Mouse (Mus musculus): ENCODE data around the gene Zpld1.

Zpld1 gene

GRCm38 (mm10) chr16:55297886-55298285 is at the start of gene Zpld1:
Gene Zpld1, minus strand, starts transcription at chr16:55297986.
- no peak for DNase-seq (ENCODE audit: extremely low read depth, low read depth)

- no peak for DNase-seq (ENCODE audit: extremely low read depth, low read depth)
These were observed 47.9 kb upstream of the Zpld1 start for GRCm38 (mm10) chr16:55345644-55346043.

- no peak for DNase-seq (ENCODE audit: extremely low read depth, low read depth)
These were observed 24.0 kb upstream of the Zpld1 start for GRCm38 (mm10) chr16:55321542-55322514.

- DNase-seq (ENCODE audit: extremely low read depth, low read depth) = no peak
These were observed 19.2 kb upstream of the Zpld1 start for GRCm38 (mm10) chr16:55316996-55317395.

GRCm38 (mm10) chr16:55312106-55312505 is 14.3 kb upstream of the Zpld1 start:
- no peak for DNase-seq (ENCODE audit: extremely low read depth, low read depth)

GRCm38 (mm10) chr16:55282696-55283095 is 15.1 kb downstream of the Zpld1 start:
- no peak for DNase-seq (ENCODE audit: extremely low read depth, low read depth)

- DNase-seq (ENCODE audit: extremely low read depth, low read depth) = no peak
These were observed 20.3 kb downstream of the Zpld1 start for GRCm38 (mm10) chr16:55277447-55277846.

GRCm38 (mm10) chr16:55265281-55265680 is 32.5 kb downstream of the Zpld1 start:
- DNase-seq (ENCODE audit: extremely low read depth, low read depth) = no peak

- DNase-seq (ENCODE audit: extremely low read depth, low read depth) = no peak
These were observed 36.8 kb downstream of the Zpld1 start for GRCm38 (mm10) chr16:55260862-55261574.

GRCm38 (mm10) chr16:55259719-55260118 is 38.1 kb downstream of the Zpld1 start:
- DNase-seq (ENCODE audit: extremely low read depth, low read depth) = no peak

GRCm38 (mm10) chr16:55240996-55241395 is 56.8 kb downstream of the Zpld1 start:
- DNase-seq (ENCODE audit: extremely low read depth, low read depth) = no peak

GRCm38 (mm10) chr16:55228995-55229622 is 68.7 kb downstream of the Zpld1 start:
- no peak for DNase-seq (ENCODE audit: extremely low read depth, low read depth)

GRCm38 (mm10) chr16:55203945-55204344 is 93.8 kb downstream of the Zpld1 start:
- no peak for DNase-seq (ENCODE audit: extremely low read depth, low read depth)

GRCm38 (mm10) chr16:55190397-55190796 is 107.4 kb downstream of the Zpld1 start:
- no peak for DNase-seq (ENCODE audit: extremely low read depth, low read depth)

- no peak for DNase-seq (ENCODE audit: extremely low read depth, low read depth)
These were observed 112.4 kb downstream of the Zpld1 start for GRCm38 (mm10) chr16:55185370-55185769.

Measured in MEL-GATA-1-ER (cell line).